9 mouse cellular contexts compared by ENCODE assay signal in the genomic region with DNA sequence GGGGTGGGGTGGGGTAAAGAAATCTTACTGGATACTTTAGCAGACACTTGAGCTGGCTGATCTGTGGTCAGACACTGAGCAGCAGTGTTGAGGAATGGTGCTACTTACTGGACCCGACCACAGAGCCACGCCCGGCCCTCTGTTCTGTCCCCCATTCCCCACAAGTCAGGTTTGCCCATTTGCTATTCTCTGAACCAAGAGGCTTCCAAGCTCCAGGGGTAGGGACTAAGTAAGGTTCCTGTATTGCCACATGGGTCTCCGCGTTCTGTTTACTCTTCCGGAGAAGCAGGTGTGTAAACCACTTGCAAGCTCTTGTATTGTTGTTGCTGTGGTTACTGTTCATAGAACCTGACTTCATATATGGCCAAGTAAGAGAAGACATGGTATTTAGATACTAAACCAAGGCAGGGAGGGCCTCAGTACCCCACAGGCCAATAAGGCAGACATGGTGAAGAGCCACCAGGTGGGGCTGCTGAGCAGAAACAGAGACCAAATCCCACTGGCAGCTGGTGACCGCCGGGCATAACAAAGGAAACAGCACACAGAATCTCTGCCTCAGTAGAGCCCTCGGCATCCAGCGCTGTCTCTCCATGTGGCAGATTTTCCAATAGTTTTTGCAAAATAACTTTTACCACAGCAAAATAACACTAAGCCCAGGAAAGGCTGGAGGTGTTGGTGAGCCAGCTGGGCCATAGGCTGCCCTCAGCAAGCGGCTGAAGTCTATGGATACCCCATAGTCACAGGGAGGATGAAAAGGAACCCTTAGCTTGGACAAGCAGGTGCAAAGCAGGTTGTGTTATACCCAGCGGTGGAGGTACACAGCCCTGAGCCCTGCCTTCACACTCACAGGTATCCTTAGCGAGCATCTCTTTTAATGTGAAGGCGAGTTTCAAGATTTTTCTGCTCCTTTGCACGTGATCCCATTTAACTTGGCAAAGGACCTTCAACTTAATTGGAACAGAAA. TPM values are rescaled to one million over a fixed set of nuclear protein-coding genes. Genes with fewer than 3 reads are reported as not detected.
DNase-seq lines count a peak whose midpoint lies in the region; ATAC-seq and TF ChIP-seq lines count a peak whose summit lies in the region.
"Had no signal": no experiment of that assay in that cellular context is flagged by ENCODE, and none has a peak within 500 bp of the region (broad histone marks: within the 10 kb centered on the region; RNA-seq: fewer than 3 reads in every experiment).

No protein-coding gene starts in this region.

- no peak for ATAC-seq in CD4-positive, CD25-positive, alpha-beta regulatory T cell, adult 4 months
- peak; percentile 80 for ATAC-seq in forebrain, embryonic 11.5 days (replicated peaks; ENCODE audit: low FRiP score)
- no peak for ATAC-seq in kidney, embryonic 14.5 days (ENCODE audit: low FRiP score, low TSS enrichment)

- H3K4me1 ChIP-seq in forebrain, embryonic 11.5 days (replicated peaks; ENCODE audit: control insufficient read depth, insufficient read depth, low read length) = peaks cover 2% of the 10 kb centered on the region; the same call in 1 of the 2 replicates
- H3K4me1 ChIP-seq in kidney, embryonic 14.5 days (ENCODE audit: control insufficient read depth, insufficient read depth, low read length) = no peaks in the 10 kb centered on the region

- no peaks in the 10 kb centered on the region for H3K27me3 ChIP-seq in forebrain, embryonic 11.5 days (ENCODE audit: control insufficient read depth, insufficient read depth, low read length)
- no peaks in the 10 kb centered on the region for H3K27me3 ChIP-seq in kidney, embryonic 14.5 days (ENCODE audit: control insufficient read depth, insufficient read depth, low read length)

- 54% methylated on average over 15 of the region's 15 CpGs for WGBS in forebrain, embryonic 11.5 days
- WGBS in kidney, embryonic 14.5 days = 59% methylated on average over 15 of the region's 15 CpGs

- H3K4me2 ChIP-seq in forebrain, embryonic 11.5 days (ENCODE audit: low read depth, low read length, severe bottlenecking) = peak overlapping the region; percentile 29; the same call in 1 of the 2 replicates
- H3K4me2 ChIP-seq in kidney, embryonic 14.5 days (replicated peaks; ENCODE audit: low read depth, low read length) = no peak overlapping the region
- H3K4me2 ChIP-seq: liver, embryonic 13.5 days had no signal

- TF ChIP-seq POLR2A in brain, embryonic 14.5 days (IDR thresholded peaks at IDR 0.05; ENCODE audit: borderline replicate concordance, extremely low read depth, insufficient read depth, insufficient read length, poor library complexity, severe bottlenecking) = peak; percentile 40; the same call in 1 of the 2 replicates

- TF ChIP-seq CTCF in brain, embryonic 14.5 days (IDR thresholded peaks at IDR 0.05; ENCODE audit: borderline replicate concordance, extremely low read depth, insufficient read depth, insufficient read length) = peak; percentile 89

- peak overlapping the region; percentile 62 for H3K9ac ChIP-seq in forebrain, embryonic 11.5 days (ENCODE audit: low read length)
- H3K9ac ChIP-seq in kidney, embryonic 14.5 days (ENCODE audit: low read depth, low read length) = peak overlapping the region; percentile 23; the same call in 1 of the 2 replicates
- H3K9ac ChIP-seq: liver, embryonic 13.5 days had no signal

- H3K27ac ChIP-seq in forebrain, embryonic 11.5 days (ENCODE audit: low read depth, low read length) = peak overlapping the region; percentile 26; the same call in 1 of the 2 replicates
- H3K27ac ChIP-seq in kidney, embryonic 14.5 days (ENCODE audit: low read depth, low read length) = no peak overlapping the region
- H3K27ac ChIP-seq: liver, embryonic 13.5 days had no signal

- H3K9me3 ChIP-seq in forebrain, embryonic 11.5 days (ENCODE audit: control insufficient read depth, low read length) = no peaks in the 10 kb centered on the region
- H3K9me3 ChIP-seq in kidney, embryonic 14.5 days (ENCODE audit: control insufficient read depth, low read length) = no peaks in the 10 kb centered on the region
- H3K9me3 ChIP-seq: liver, embryonic 13.5 days had no signal

- peak; percentile 77 for DNase-seq in CD4-positive, CD25-positive, alpha-beta regulatory T cell, adult 2 months (ENCODE audit: low read depth, low spot score)
- DNase-seq in A20 (ENCODE audit: low read depth, low spot score) = peak; percentile 63
- DNase-seq in brain, embryonic 14.5 days (ENCODE audit: low read depth) = peak; percentile 92
- DNase-seq in forebrain, embryonic 11.5 days (ENCODE audit: low spot score) = peak; percentile 88
- DNase-seq in lung, postnatal 36 days = peak; percentile 64
- DNase-seq in skeletal muscle tissue, adult 2 months (ENCODE audit: low read depth, low spot score) = peak; percentile 18
- DNase-seq: liver, embryonic 13.5 days had no signal

- H3K36me3 ChIP-seq in forebrain, embryonic 11.5 days (ENCODE audit: control insufficient read depth, insufficient read depth, low read length) = no peaks in the 10 kb centered on the region
- no peaks in the 10 kb centered on the region for H3K36me3 ChIP-seq in kidney, embryonic 14.5 days (ENCODE audit: control insufficient read depth, insufficient read depth, low read length)
- H3K36me3 ChIP-seq: liver, embryonic 13.5 days had no signal

- no peak overlapping the region for H3K4me3 ChIP-seq in forebrain, embryonic 11.5 days (ENCODE audit: low read depth, low read length)
- H3K4me3 ChIP-seq in kidney, embryonic 14.5 days (ENCODE audit: low read length) = no peak overlapping the region
- H3K4me3 ChIP-seq: liver, embryonic 13.5 days had no signal

RNA-seq across cellular contexts. Expression of a gene that starts 40.6 kb away (rescaled TPM):
- 10 to 100 TPM in 1 of 2 experiments, 1 to 10 TPM in 1; 9.0 to 12.2 TPM for polyA plus RNA-seq in CD4-positive, CD25-positive, alpha-beta regulatory T cell, adult 4 months (2017; shearing (Covaris generic))
- polyA plus RNA-seq in brain, embryonic 14.5 days (2012; rRNA removed) = 73.8 and 80.3 TPM in 2 replicates
- polyA plus RNA-seq in forebrain, embryonic 11.5 days (2014; fragmentation: Nextera tagmentation; extraction: Ambion mirVana) = 16.5 and 20.8 TPM in 2 replicates
- 7.8 and 10.2 TPM in 2 replicates for polyA plus RNA-seq in kidney, embryonic 14.5 days (2014; fragmentation: Nextera tagmentation; extraction: Ambion mirVana)

Comparison
In these comparisons a context has a peak if more than half of its experiments do, and no peak if none do; other contexts are left out.
1. DNase-seq: peak in every context shown above with its lines; median percentile 92 in brain, embryonic 14.5 days; 88 in forebrain, embryonic 11.5 days; 77 in CD4-positive, CD25-positive, alpha-beta regulatory T cell, adult 2 months; 64 in lung, postnatal 36 days; 63 in A20; 18 in skeletal muscle tissue, adult 2 months.